Mouse (Mus musculus): ENCODE data around the gene Adgrf1. TPM values are rescaled to one million over a fixed set of nuclear protein-coding genes. Genes with fewer than 3 reads are reported as not detected.

Gene Adgrf1
- total and polyA plus RNA-seq, 2 experiments from 2014 or later: not detected

DNA sequence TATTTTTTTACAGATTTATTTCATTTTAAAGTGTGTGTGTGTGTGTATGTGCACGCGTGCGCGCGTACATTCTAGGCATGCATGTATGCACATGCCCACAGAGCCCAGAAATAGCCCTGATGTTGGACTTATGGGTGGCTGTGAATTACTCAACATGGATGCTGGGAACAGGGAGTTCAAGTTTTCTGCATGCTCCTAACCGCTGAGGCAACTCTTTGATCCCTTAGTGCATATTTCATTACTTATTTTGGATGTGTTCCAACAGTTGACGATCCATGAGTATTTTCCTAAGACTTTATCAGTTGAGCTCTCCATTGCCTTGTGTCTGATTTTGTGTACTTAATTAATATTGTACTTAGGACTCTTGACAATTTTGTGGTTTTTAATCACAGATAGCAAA lies 29.4 kb downstream of the Adgrf1 start:
- H3K4me3 ChIP-seq (ENCODE audit: low read depth, low read length): no peak overlapping the region
- H3K4me2 ChIP-seq (ENCODE audit: low read depth): no peak overlapping the region
- H3K27ac ChIP-seq (ENCODE audit: low read depth, low read length): no peak overlapping the region
- H3K4me1 ChIP-seq (ENCODE audit: insufficient read depth): no peaks in the 10 kb centered on the region
- H3K27me3 ChIP-seq (ENCODE audit: insufficient read depth, low read length): no peaks in the 10 kb centered on the region
- no peak for ATAC-seq
- no peaks in the 10 kb centered on the region for H3K9me3 ChIP-seq (ENCODE audit: low read length)
- no peak for DNase-seq
- no peaks in the 10 kb centered on the region for H3K36me3 ChIP-seq (ENCODE audit: insufficient read depth)
- no peak for TF ChIP-seq CTCF (IDR thresholded peaks at IDR 0.05; ENCODE audit: low read depth)
- 88% methylated on average over 7 of the region's 7 CpGs for WGBS
- no peak overlapping the region for H3K9ac ChIP-seq

DNA sequence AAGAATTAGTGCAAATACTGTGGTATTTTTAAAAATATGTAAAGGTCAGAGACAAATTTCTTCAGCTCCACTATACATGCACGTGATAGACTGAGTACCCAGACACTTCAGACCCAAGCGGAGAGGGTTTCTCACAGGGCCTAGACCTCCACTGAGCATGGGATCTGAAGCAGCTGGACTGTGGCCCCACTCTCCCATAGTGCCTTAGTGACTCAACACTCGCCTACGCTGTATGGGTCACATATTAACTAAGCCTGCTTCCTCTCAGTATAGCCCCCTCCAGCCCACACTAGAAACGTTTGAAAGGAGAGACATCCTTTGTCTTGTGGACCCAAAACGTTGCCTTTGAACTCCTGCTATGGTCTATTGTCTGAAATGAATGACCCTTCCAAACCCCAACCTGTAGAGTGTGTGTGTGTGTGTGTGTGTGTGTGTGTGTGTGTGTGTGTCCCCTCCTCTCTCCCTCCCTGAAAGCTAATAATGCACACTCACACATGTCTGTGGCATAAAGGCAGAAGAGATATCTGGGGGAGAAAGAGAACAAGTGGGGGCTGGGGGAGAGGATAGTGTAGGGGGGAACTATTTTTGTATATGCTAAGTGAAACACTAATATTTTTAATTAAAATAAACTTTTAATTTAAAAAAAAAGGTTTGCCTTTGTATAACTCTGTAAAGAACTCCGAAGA lies 56.0 kb downstream of the Adgrf1 start:
- no peak overlapping the region for H3K4me3 ChIP-seq (ENCODE audit: low read depth, low read length)
- WGBS: 43% methylated on average over 7 of the region's 7 CpGs
- H3K4me2 ChIP-seq (ENCODE audit: low read depth): peak overlapping the region; percentile 65; the same call in 1 of the 2 replicates
- H3K4me1 ChIP-seq (ENCODE audit: insufficient read depth): 0 out of 2 replicates have a peak, but pooled peaks cover 4% of the 10 kb centered on the region
- H3K27me3 ChIP-seq (ENCODE audit: insufficient read depth, low read length): no peaks in the 10 kb centered on the region
- no peaks in the 10 kb centered on the region for H3K36me3 ChIP-seq (ENCODE audit: insufficient read depth)
- H3K27ac ChIP-seq (ENCODE audit: low read depth, low read length): no peak overlapping the region
- ATAC-seq (no peak), DNase-seq (no peak)
- no peaks in the 10 kb centered on the region for H3K9me3 ChIP-seq (ENCODE audit: low read length)
- H3K9ac ChIP-seq: no peak overlapping the region
- TF ChIP-seq CTCF (IDR thresholded peaks at IDR 0.05; ENCODE audit: low read depth): no peak

DNA sequence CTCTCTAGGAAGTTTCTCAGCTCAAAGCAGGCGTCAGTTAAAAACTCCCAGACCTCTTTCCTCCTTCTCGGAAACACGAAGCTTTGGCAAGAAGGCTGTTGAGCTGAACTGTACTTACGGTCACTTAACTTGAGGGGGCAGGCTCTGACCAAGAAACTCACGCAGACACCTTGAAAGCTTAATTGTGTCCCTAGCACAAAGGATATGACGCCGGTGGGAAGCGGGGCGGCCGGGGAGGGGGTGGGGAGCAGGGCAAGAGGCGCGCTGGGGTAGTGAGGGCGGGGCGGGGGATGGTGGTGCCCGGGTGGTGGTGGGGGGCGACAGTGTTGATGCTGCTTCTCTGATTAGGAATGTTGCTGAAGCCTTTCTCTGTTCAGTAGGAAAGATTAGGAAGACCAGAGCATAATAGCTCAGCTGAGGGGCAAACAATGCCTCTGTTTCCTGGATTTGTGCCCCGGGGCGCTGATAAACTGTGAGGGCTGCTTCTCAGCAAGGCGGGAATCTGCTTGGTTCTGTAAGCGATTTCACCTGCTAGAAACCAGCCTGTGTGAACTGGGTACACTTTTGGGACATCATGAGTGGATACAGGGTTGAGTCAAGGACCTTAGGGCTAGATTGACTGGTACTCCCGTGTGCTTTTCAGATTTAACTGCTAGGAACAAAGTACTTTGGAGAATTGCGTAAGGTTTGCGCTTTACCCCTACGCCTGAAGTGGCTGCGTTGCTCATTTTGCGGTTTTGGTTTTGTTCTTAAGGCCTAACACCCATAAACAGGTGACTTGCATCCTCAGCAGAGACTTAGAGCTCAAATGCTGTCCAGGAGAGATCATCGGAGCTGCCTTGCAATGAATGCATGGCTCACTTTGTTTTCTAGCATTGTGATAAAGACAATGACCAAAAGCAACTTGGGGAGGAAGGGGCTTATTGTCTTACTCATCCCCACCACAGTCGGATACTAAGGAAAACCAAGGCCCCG lies 56.9 kb downstream of the Adgrf1 start:
- no peaks in the 10 kb centered on the region for H3K36me3 ChIP-seq (ENCODE audit: insufficient read depth)
- DNase-seq: peak; percentile 74
- no peak overlapping the region for H3K27ac ChIP-seq (ENCODE audit: low read depth, low read length)
- no peaks in the 10 kb centered on the region for H3K27me3 ChIP-seq (ENCODE audit: insufficient read depth, low read length)
- ATAC-seq: peak; percentile 95
- WGBS: 7% methylated on average over 29 of the region's 29 CpGs
- H3K4me2 ChIP-seq (ENCODE audit: low read depth): peak overlapping the region; percentile 65
- H3K4me1 ChIP-seq (ENCODE audit: insufficient read depth): 0 out of 2 replicates have a peak, but pooled peaks cover 4% of the 10 kb centered on the region
- peak overlapping the region; percentile 43 for H3K9ac ChIP-seq
- no peaks in the 10 kb centered on the region for H3K9me3 ChIP-seq (ENCODE audit: low read length)
- H3K4me3 ChIP-seq (ENCODE audit: low read depth, low read length): peak overlapping the region; percentile 36
- peak; percentile 64 for TF ChIP-seq CTCF (IDR thresholded peaks at IDR 0.05; ENCODE audit: low read depth)

DNA sequence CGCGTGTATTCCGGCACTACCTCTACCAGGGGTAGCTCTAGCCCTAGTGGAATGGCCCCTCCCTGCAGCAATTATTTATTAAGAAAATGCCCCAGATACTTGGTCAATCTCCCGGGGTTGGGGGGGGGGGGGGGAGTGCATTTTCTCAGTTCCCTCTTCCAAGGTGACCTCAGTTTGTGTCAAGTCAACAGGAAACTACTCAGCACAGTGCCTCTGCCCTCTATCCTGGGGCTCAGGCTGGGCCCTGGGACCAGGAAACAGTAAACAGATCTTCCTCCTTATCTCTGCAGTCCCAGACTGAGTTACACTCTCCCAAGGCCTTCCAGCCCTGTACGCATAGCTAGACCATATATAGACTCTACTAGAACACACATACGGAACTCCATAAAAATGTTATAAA lies 57.7 kb downstream of the Adgrf1 start:
- H3K27me3 ChIP-seq (ENCODE audit: insufficient read depth, low read length): no peaks in the 10 kb centered on the region
- no peaks in the 10 kb centered on the region for H3K36me3 ChIP-seq (ENCODE audit: insufficient read depth)
- H3K4me1 ChIP-seq (ENCODE audit: insufficient read depth): 0 out of 2 replicates have a peak, but pooled peaks cover 4% of the 10 kb centered on the region
- ATAC-seq (no peak), DNase-seq (no peak)
- no peak overlapping the region for H3K4me3 ChIP-seq (ENCODE audit: low read depth, low read length)
- TF ChIP-seq CTCF (IDR thresholded peaks at IDR 0.05; ENCODE audit: low read depth): no peak
- no peak overlapping the region for H3K4me2 ChIP-seq (ENCODE audit: low read depth)
- no peak overlapping the region for H3K27ac ChIP-seq (ENCODE audit: low read depth, low read length)
- H3K9me3 ChIP-seq (ENCODE audit: low read length): no peaks in the 10 kb centered on the region
- WGBS: 78% methylated on average over 6 of the region's 6 CpGs
- no peak overlapping the region for H3K9ac ChIP-seq

DNA sequence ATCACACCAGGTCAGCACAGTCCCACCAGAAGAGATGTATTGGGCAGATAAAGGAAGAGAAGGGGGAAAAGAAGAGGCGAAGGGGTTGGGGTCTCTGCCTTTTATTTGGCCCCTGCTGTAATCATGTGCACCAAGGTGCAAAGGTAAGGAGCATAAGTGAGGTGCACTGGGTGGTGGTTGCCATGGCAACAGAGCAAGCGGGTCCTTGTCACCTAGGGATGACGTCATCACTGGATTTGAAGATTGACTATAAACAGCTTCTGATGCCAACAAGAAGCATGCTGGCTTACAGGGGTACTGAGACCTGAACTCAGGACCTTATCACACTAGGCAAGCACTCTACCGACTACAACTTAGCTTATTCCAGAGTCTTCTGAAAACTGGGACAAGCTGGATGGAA lies 59.1 kb downstream of the Adgrf1 start:
- no peak for TF ChIP-seq CTCF (IDR thresholded peaks at IDR 0.05; ENCODE audit: low read depth)
- no peak for DNase-seq
- WGBS: 85% methylated on average over 4 of the region's 4 CpGs
- H3K36me3 ChIP-seq (ENCODE audit: insufficient read depth): no peaks in the 10 kb centered on the region
- H3K27ac ChIP-seq (ENCODE audit: low read depth, low read length): no peak overlapping the region
- H3K4me3 ChIP-seq (ENCODE audit: low read depth, low read length): no peak overlapping the region
- no peaks in the 10 kb centered on the region for H3K27me3 ChIP-seq (ENCODE audit: insufficient read depth, low read length)
- H3K4me2 ChIP-seq (ENCODE audit: low read depth): no peak overlapping the region
- H3K4me1 ChIP-seq (ENCODE audit: insufficient read depth): 0 out of 2 replicates have a peak, but pooled peaks cover 4% of the 10 kb centered on the region
- no peak overlapping the region for H3K9ac ChIP-seq
- ATAC-seq: no peak
- H3K9me3 ChIP-seq (ENCODE audit: low read length): no peaks in the 10 kb centered on the region

DNA sequence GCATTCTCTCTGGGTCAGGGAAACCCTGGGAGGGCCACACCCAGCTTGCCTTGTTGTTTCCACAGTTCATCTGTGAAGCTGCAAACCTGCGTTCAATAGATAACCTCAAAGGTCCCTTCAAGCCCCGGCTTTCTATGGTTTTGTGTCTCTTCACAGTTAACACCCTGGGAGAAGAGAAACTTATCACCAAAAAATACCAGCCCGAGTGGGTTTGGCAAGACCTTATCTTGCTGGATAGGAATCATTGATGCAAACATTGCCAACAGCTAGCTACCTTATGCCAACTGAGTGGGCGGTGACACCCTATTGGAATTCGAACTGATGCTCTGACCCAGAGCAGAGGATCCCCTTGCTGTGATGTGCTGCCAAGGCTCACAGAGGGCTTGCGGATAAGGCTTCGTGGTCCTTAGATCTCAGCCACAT lies 59.6 kb downstream of the Adgrf1 start:
- Histone ChIP-seq H3K9me3 (ENCODE audit: low read length) (no peaks in the 10 kb centered on the region), H3K27ac (ENCODE audit: low read depth, low read length) (no peak overlapping the region), H3K36me3 (ENCODE audit: insufficient read depth) (no peaks in the 10 kb centered on the region), H3K4me3 (ENCODE audit: low read depth, low read length) (no peak overlapping the region), H3K27me3 (ENCODE audit: insufficient read depth, low read length) (no peaks in the 10 kb centered on the region), H3K4me2 (ENCODE audit: low read depth) (no peak overlapping the region), H3K4me1 (ENCODE audit: insufficient read depth) (0 out of 2 replicates have a peak, but pooled peaks cover 4% of the 10 kb centered on the region), H3K9ac (no peak overlapping the region)
- ATAC-seq: no peak
- 80% methylated on average over 7 of the region's 7 CpGs for WGBS
- TF ChIP-seq CTCF (IDR thresholded peaks at IDR 0.05; ENCODE audit: low read depth): no peak
- no peak for DNase-seq

DNA sequence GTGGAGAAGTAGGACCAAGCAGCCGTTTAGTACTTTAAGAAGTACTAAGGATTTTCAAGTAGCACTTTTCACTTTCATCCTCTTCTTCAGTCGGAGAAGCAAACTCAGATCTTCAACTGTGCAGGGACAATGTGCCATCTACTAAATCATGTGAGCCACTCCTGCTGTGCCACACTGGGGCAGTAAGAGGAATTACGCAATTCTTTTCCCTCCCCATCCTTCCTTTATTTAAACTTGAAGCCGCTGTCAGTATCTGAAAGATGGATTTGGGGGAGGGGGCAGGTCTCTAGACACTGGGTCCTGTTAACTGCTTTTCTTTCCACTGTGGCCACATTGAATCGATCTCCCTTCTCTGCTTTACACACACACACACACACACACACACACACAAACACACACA lies 62.6 kb downstream of the Adgrf1 start:
- Histone ChIP-seq H3K4me2 (ENCODE audit: low read depth) (no peak overlapping the region), H3K36me3 (ENCODE audit: insufficient read depth) (no peaks in the 10 kb centered on the region), H3K27ac (ENCODE audit: low read depth, low read length) (no peak overlapping the region), H3K9me3 (ENCODE audit: low read length) (no peaks in the 10 kb centered on the region), H3K4me3 (ENCODE audit: low read depth, low read length) (no peak overlapping the region), H3K9ac (no peak overlapping the region), H3K27me3 (ENCODE audit: insufficient read depth, low read length) (no peaks in the 10 kb centered on the region), H3K4me1 (ENCODE audit: insufficient read depth) (no peaks in the 10 kb centered on the region)
- WGBS: 39% methylated on average over 5 of the region's 5 CpGs
- no peak for TF ChIP-seq CTCF (IDR thresholded peaks at IDR 0.05; ENCODE audit: low read depth)
- ATAC-seq: no peak
- no peak for DNase-seq

Measured in forebrain, postnatal 0 days (tissue).